Mouse (Mus musculus): ENCODE results near the gene Nup210.

Gene Nup210

DNA sequence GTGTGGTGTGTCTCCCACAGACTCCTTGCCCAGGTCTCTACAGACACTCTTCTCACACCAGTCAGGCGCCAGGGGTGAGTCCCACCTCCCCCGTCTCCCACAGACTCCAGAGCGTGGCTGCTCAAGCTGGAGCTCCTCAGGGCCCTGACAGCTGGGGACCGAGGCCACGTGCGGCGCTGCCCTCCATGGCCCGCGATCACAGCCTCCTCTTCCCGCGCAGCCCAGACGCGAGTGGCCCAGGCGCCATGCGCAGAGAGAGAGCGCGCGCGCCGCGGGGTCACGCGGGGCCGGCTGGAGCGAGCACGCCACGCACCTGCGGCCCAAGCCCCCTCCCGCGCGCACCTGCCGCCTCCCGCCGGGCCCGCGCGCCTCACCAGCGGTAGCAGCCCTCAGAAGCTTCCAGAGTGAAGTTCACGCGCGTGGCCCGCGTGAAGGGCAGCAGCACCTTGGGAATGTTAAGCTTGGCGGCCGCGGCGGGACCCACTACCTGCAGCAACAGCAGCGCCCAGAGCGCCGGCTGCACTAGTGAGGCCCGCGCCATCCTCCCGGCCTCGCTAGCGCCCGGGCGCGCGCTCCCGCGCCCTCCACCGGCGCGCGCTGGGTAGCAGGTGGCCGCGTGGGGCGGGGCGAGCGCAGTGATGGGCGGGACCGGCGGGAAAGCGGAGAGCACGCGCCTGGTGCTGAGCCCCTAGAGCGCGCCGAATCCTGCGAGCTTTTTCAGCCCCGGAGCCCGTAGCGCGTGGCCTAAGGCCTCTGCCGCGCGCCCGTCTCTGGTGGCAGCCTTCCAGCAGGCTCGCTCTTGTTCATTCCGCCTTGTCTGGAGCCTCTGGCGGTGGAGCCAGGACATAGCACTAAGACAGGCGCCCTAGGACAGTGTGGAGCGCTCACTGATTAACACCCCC, at the start of gene Nup210:
TSS of gene Nup210 (minus strand) at position 586 of the 902 bp plus-strand sequence.
- DNase-seq (ENCODE audit: low read depth, low spot score): peak; percentile 95

DNA sequence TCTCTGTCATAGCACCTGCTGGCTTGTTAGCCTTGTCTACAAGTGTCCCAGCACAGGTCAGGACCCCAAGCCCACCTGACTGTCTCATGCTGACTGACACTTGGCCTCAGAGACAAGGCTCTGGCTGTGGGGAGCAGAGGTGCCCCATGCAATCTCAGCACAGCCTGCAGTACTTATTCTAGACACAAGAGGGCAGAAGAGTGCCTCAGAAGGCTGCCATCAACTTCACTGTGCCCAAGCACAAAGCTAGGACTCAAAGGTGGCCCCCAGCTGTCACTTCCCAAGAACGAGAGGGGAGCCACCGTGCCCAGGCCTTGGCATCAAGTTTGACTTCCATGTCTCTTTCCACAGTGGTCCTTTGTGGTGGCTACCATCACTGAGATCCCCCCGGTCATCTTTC, 48.6 kb upstream of the Nup210 start:
- peak; percentile 66 for DNase-seq (ENCODE audit: low read depth, low spot score)

DNA sequence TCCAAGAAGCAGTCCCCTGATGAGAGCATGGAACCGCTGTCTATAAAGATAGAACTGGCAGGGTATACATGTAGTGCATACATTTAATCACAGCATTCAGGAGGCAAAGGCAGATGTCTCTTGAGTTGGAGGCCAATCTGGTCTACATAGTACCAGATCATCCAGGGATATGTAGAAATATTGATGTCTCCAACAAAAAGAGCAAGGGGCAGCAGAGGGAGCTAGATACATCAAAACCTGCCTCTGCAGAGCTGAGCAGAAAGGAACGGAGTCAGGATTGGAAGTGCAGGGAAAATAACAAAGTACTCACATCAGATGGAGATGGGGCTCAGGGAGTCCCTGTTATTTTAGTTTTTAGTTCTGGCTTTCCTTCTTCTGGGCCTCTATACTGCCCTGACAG, 48.0 kb upstream of the Nup210 start:
- DNase-seq (ENCODE audit: low read depth, low spot score): no peak

DNA sequence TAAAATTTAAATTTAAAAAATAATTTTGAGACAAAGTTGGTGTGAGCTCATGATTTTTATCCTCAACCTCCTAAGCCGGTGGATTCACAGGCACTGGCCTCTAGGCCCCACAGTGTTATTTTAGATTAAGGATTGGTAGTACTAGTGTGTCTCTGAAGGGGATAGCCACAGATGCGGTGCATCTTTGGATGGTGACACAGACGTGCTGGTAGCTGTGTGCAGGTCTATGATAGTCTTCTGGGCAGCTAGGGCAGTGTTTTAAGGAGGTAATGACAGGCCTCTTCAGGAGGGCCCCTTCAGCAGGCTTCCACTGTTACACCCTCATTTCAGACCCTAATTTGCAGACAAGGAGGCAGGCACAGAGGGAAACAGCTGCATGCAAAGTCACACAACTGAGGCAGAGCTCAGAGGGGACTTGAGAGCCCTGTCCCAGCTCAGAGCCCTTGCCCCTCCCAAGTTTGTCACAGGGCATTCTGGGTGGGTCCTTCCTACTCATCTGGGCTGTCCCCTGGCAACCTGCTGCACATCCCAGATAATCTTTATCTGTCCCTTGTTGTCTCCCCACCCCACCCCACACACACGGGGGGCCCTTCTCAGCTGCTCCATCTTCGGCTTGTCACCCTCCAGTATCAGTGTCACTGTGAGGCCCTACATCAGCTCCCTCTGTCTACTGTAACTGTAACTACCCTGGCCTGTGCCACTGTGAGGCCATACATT, 46.7 kb upstream of the Nup210 start:
- DNase-seq (ENCODE audit: low read depth, low spot score): no peak

DNA sequence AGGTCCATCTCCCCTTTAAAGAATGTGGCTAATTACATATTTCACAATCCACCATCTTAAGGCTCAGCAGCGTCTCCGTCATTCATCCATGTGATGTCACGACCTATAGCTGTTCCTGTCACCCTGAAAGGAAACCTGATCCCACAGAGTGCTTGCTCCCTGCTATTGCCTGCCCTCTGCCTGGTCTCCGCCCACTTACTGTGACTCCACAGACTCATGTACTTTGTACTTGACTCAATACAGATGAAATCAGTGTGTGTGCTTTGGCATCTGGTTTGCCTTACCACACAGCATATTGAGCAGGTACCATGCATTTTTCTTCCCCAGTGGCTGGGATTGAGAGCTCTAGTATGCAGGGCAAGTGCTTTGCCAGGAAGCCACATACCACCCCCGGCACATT, 45.7 kb upstream of the Nup210 start:
- DNase-seq (ENCODE audit: low read depth, low spot score): no peak

DNA sequence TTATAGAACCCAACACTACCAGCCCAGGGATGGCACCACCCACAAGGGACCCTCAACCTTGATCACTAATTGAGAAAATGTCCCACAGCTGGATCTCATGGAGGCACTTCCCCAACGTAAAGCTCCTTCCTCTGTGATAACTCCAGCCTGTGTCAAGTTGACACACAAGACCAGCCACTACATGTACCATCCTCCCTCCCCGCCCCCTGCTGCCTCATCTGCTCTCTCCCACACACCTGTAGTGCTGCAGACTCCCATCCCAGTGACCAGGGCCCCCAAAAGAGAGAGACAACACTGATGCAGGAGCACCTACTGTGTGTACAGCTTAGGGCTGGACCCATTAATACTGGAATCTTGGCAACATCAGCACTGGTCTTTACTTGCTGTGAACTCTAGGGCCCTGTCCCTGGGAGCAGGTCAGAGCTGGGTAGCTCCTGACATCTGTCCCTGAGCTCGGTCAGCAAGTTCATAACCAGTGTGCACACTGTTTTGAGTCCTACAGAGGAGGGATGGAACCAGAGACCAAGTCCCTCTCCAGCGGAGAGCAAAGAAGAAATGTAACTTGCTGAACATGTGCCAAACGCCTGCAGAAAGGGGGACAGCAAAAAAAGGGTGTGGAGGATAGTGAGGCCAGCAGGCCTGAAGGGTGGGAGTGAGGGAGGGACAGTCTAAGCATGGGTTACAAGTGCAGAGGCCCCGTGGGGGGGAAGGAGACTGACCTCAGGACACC, 45.0 kb upstream of the Nup210 start:
- DNase-seq (ENCODE audit: low read depth, low spot score): no peak

DNA sequence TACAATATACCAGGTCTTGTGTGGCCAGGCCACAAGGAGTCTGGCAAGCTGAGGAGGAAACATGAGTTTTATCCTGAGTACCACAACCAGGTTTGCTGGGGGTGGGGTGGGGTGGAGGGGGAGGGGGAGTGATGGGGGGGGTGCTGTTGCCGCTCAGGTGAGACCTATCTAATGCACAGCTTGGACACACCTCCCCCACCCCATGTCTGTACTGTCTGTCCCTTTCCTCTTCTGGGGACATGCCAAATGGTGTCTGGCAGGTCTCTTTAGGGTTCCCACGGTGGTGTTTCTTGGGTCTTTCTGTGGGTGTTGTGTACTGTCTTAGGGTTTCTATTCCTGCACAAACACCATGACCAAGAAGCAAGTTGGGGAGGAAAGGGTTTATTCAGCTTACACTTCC, 44.3 kb upstream of the Nup210 start:
- no peak for DNase-seq (ENCODE audit: low read depth, low spot score)

DNA sequence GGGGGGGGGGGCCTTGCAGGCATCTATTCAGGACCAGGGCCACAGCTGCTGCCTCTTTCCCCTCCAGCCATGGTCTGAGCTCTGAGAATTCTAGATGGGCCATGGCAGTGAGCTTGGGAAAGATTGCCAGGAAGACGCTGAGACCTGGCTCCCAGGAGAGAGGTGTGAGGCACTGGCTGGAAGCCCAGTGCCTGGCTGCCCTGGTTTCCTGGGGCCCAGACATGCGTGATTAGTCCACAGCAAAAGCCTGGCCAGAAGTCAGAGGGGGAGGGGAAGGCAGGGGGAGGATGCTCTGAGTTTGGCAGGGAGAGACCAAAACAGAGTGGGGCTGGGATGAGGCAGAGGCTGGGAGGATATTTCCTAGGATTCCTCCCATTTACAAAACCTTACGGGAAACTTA, 43.8 kb upstream of the Nup210 start:
- no peak for DNase-seq (ENCODE audit: low read depth, low spot score)

DNA sequence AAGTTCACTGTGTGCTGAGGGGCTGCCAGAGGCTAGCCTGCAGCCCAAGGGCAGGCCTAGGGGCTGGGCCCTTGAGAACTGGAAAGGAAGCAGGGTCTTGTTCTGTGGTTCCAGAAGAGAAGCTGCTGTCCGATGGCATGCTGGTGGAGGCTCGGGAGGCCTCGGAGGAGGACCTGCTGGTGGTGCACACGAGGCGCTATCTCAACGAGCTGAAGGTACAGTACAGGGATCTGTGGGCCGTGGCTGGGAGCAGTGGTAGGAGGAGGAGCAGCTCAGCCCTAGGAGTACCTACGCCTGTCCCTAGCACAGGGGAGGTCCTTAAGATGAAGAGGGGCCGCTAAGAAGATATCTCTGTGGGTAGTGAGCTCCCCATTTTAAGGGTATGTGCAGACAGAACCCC, 42.4 kb upstream of the Nup210 start:
- DNase-seq (ENCODE audit: low read depth, low spot score): no peak

DNA sequence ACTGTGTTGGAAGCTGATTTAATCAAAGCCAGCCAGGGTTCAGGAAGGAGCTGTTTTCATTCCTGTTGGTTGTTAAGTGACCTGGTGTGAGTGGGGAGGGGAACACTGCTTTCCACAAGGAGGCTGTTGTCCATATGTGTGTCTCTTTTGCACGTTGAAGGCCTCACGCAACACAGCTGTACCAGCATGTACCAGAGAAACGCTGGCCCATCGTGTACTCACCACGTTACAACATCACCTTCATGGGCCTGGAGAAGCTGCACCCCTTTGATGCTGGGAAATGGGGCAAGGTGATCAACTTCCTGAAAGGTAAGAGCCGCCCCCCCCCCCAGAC, 40.6 kb upstream of the Nup210 start:
- DNase-seq (ENCODE audit: low read depth, low spot score): no peak

DNA sequence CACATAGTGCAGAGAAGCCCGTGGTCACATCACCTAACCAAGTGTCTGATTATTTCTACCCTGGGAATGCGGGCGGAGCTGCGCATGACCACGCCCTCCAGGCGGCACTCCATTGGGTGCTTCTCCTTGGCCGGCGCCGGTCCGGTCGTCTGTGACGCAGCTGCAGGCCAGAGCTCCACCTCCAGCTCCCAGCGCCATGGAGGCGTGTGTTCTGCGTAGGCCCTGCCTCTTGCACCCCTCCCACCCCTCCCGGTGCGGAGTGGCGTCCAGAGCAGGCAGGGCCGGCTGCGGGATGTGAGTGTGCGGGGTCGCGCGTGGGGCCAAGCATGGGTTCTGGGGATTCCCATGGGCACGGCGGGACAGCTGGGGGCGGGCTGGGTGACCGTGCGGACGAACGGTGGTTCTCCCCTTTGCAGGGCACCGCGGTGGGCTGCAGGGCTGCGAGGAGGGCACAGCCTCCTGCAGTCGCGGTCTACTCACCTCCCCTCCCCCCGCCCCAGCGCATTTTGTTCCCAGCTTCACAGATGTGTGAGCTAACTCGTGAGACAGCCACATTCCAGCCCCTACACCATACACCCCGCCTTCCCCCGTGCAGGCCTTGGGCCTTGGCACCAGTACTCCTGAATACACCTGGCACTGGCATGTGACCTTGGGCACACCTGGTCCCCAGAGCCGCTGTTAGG, 40.1 kb upstream of the Nup210 start, which contains the start of gene Hdac11:
TSS of gene Hdac11 (plus strand) at position 112 of the 683 bp plus-strand sequence.
- DNase-seq (ENCODE audit: low read depth, low spot score): peak; percentile 93

DNA sequence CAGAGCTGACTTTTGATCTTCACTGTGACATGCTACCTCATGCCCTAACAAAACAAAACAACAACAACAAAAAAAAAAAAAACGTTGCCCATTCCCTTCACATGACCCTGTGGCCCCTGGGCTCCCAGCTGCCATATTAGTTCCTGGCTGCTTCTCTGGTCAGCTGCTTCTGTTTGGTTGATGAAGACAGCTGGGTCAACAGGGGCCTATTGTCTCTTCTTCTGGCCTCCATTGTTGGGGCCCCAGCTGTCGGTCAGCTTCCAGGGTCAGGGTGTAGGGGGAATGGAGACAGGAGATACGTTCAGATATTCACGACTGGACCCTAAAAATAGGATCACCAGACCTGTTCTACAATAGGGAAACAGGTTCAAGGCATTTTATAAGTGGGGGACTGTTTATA, 39.4 kb upstream of the Nup210 start:
- no peak for DNase-seq (ENCODE audit: low read depth, low spot score)

DNA sequence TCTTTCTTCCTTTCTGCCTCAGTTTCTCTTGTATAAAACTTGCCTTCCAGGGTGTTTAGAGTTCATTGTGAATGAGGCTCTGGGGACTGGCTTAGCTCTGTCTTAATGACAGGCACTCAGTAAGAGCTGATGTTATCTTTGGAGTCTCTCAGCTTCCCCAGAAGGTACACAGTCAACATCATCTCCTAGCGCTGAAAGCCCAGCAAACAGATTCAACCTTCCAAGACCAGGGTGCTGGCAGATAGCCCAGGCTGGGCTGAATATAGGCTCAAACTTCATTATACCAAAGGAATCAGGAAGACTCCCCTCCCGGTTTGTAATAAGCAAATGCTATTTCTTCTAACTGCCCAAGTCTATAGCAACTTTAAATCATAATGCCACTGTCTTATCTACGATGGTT, 38.7 kb upstream of the Nup210 start:
- no peak for DNase-seq (ENCODE audit: low read depth, low spot score)

DNA sequence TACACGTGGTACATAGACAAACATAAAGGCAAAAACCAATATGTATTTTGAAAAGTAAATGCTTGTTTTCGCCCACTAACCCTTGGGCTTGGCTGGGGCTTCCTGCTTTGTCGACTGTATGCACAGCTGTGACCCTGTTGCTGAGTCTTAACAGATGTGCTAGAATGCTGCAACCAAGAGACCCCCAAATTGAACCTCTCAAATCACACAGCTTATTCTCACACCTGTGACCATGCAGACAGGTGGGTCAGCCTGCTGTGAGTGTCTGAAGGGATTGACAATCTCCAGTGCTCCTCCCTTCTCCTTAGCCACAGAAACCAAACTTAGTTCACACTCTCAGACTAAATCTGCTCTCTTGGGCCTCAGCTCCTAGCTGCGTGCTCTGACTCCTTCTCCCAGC, 38.1 kb upstream of the Nup210 start:
- DNase-seq (ENCODE audit: low read depth, low spot score): no peak

DNA sequence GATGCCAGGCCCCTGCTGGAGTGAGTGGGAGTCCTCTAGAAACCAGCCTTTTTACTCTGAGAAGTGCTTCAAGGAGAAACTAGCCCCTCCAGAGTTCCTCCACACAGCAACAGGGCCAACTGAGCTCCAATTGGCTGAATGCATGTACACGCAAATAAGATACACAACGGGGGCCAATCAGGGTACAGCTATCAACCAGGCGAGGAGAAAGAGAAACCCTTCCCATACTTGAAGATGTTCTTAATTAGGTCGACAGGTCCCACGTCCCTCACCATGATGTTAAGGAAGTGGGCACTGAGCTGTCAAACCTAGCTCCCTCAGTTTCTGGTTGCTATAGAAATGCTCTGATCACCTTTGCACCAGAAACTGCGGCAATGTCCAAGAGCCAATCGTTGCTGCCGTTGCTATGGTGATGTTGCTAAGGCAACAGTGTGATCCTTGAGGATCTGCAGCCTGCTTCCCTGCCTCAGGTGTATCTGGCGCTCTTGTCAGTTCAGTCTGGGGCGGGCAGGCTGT, 37.0 kb upstream of the Nup210 start:
- DNase-seq (ENCODE audit: low read depth, low spot score): peak; percentile 56

DNA sequence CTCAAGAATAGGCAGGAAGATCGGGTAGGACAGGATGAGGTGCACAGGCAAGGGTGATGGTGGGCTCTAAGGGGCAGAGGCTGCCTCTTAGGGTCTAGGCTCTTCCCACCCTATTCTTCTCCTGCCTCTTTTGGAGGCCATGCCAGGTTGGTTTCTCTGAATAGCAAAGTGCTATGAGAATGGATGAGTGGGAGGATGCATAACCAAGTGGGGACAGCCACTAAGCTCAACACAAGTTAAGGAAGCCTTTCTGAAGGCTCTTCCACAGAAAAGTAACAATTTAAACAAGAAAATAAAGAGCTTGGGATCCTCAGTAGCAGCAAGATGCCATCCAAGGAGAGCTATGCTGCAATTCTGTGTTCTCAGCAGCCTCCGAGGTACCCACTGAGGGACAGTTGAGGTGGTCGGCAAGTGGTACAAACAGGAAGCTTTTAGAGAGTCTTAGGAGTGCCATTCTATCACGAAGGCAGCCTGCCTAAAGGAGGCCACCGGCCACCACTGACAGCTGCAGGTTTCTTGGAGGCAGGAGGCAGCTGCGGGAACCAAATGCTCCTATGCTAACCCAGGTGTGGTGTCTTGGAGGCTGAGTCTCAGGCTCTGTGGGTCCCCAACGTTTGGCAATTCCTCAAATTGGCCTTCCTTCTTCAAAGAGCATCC, 36.4 kb upstream of the Nup210 start:
- no peak for DNase-seq (ENCODE audit: low read depth, low spot score)

DNA sequence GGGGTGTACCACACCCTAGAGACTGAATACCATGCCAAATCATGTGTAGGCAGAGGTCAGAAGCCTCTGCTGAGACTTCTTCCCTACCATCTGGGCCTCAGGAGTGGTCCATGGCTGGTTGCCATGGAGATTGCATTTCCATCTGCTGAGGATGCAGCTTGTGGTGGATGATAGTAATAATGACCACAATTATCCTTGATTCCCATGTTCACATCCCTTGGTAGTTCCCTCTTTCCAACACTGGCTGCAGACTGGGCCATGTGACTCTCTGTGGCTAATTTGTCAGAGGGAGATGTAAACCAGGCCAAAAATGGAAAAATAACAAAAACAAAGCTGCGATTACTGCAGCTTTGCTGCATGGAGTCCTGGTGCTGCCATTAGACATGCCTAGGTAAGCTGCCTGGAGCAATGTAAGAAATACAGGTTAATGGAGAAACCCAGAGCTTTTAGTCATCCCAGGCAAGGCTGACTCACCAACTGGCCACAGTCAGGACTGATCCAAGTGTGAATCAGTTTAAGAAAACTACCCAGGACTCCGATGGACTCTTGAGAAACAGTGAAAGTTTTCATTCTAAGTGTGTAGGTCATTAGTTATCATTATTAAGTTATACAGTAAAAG, 30.6 kb upstream of the Nup210 start:
- DNase-seq (ENCODE audit: low read depth, low spot score): no peak

DNA sequence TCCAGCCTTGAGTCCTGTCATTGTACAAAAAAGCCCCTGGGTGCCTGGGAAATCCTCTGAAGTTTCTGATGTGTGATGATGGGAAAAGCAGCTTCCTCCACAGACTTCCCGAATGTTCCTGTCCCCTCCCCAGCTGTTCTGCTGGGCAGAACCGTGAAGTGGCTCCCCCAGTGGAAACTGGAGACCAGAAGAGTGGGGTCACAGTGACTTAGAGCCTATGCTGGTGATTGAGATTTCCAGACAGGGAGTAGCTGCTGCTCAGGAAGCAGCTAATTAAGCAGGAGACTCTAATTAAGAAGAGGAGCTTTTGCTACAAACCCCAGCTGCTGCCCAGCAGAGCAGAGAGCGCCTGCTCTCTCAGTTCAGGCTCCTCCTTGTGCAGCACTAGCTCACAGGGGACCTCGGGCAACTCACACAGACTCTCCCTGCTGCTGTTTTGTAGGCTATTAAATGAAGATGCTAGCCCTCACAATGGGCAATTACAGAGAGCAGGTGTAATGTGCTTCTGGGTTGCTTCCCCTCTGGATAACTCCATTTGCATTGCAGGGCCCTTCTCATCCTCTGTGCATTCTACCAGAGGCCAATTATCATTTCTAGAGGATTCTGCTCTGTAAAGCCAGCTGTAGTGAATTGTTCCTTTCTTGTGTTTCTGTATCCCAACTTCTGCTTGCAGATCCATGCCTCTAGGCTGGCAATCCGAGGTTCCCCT, 30.0 kb upstream of the Nup210 start:
- DNase-seq (ENCODE audit: low read depth, low spot score): no peak

DNA sequence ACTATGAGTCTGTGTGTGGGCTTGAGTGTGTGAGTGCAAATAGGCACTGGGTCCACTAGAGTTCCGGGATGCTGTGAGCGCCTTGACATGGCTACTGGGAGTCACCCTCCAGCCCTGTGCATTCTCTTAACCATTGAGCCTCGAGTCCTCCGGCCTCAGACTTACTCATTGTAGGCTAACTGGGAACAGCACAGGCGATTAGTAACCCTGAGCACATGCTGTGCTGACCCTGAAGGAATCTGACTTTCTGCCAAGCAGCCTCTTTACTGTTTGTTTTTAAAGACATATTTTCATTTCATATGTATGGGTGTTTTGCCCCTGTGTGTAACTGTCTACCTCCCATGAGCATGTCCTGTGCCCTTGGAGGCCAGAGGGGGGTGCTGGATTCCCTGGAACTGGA, 28.9 kb upstream of the Nup210 start:
- no peak for DNase-seq (ENCODE audit: low read depth, low spot score)

DNA sequence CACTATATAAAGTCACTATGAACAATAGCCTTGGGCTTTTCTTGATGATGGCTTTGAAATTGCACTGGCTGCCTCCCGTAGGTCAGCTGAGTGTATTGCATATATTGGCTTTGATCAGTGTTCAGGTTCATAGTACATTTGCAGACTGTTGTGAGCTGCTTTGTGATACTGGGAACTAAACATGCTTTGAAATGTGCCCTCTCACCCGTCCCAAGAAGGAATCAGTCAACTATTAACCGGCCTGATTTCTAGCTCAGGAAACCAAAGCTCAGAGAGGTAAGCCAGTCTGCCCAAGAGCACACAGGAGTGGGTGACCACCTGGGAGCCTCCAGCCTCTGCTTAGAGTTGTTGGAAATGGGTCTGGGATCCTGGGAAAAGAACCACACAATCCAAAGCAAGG, 28.4 kb upstream of the Nup210 start:
- no peak for DNase-seq (ENCODE audit: low read depth, low spot score)
